Mouse (Mus musculus) liver, embryonic 14.5 days (tissue): ENCODE measurements at regions not wholly inside any gene's neighbourhood (a gene's known extent, or its start where the extent isn't known, plus 50 kb on each side); places are given as distances from the start of the nearest gene placed in this dataset.

ENCODE experiments used
- CTCF ChIP-seq: IDR thresholded peaks from 2 replicates; pipeline ENCODE4 v1.5.1; 2016; ENCODE audit warnings: antibody characterized with exemption, low read depth, control low read depth
- EP300 ChIP-seq: IDR thresholded peaks from 2 replicates; pipeline ENCODE4 v1.6.1; 2016; ENCODE audit warnings: antibody characterized with exemption, low read depth

DNA sequence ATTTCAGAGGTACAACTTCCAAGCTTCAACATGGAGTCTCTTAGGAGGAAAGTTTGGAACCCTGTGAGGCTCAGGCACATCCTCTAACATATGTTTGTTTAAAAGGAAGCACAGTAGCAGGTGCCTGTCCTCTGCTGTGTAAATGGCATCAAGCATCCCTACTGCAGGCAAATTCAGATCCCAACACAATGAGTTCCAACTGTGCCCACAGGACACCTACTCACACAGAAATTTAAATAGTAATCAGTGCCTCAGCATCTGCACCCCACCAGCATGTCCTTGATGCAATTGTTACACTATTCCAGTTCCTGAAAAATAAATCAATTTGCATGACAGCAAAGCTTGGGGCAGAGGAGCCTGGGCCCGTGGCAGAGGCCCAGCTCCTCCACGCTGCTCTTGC, 61.2 kb upstream of the Brinp1 start:
- no peak for TF ChIP-seq CTCF
- no peak for TF ChIP-seq EP300
